Mouse (Mus musculus): ENCODE data around the gene Fmc1.

Gene Fmc1

DNA sequence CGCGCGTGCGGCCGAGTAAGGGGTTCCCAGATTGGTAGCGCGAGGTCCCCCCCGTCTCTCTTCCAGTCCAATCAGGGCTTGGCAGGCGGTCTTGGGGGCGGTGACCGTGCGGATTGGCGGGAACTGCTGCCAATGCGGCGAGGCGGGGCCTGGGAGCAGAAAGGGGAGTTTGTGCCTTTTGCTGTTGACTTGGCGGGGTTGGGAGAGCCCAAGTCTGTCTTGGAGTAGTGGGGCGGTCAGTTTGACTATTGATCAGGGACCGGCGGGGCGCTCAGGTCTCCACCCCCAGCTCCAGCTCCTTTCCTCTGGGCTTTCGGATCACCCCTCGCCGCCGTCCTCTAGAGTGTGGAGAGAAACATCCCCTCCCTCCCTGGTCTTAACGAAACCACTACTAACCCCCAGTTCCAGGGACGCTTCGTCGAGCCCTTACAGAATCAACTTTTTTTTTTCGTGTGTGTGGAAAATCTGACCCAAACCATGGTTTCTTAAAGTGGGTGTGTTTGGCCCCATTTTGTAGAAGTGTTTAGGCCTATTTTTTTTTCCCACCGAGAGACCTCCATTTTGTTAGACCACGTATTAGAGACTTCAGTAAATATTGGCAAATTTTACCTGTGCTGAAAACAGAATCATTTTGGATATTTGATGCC is 18.8 kb downstream of the Fmc1 start:
- in situ Hi-C loops (cut with MboI, MseI), result no loop called here

DNA sequence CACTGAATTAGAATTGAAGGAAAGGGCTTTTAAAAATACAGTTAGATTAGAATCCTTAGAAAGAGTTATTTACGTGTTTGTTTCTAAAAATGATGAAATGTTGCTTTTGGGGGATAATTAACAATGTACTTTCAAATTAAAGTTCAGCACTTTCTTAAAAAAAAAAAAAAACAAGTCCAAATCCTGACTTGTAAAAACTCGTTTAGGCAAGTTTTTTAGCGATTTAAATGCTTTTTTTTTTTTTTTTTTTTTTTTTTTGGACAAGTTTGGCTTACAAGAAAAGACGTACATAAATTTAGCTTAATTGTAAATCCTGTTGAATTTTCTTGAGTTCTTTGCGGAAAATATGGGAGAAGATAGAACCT is 19.3 kb downstream of the Fmc1 start:
- in situ Hi-C loops (cut with MboI, MseI), result no loop called here

GRCm38 (mm10) chr6:38576096-38576495 is 42.8 kb downstream of the Fmc1 start:
- in situ Hi-C loops (cut with MboI, MseI), result no loop called here

GRCm38 (mm10) chr6:38580112-38580857 is 47.0 kb downstream of the Fmc1 start:
- in situ Hi-C loops (cut with MboI, MseI), result no loop called here

DNA sequence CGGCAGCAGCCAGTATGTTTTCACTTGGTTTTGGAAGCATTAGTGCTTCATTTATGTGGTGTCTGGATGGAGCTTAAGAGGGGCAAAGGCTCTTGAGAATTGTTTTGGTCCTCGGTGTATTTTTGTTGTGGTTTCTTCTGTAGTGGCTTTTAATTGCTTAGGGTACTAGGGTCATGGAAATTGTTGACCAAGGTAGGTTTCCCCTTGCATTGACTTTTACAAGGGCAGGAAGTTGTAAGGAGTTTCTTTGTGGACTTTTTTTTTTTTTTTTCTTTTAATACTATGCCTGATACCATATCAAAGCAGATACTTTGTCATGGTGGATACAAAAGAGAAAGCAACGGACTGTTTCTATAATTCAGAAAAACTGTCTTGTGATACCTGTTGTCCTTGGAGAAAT is 48.4 kb downstream of the Fmc1 start:
- in situ Hi-C loops (cut with MboI, MseI), result no loop called here

All from regulatory T cell (primary cell).